Mouse (Mus musculus) kidney, adult 2 months (tissue): ENCODE results near the gene Slit1.

ENCODE experiments used
- CTCF ChIP-seq: fragments of 200-500 bp; conservative IDR thresholded peaks from 2 replicates; pipeline ENCODE4 v1.5.1; 2011; ENCODE audit warnings: low read depth, mild to moderate bottlenecking, control low read depth, low read length, moderate library complexity, mixed read lengths; ENCODE audit not compliant: insufficient read depth, insufficient read length
- POLR2A ChIP-seq: fragments of 200-500 bp; IDR thresholded peaks from one replicate; pipeline ENCODE4 v1.6.1; 2011; ENCODE audit warnings: low read depth, low read length, control low read depth

- no peak for TF ChIP-seq CTCF
- TF ChIP-seq POLR2A = no peak
Measured at GRCm38 (mm10) chr19:41786896-41787295, 43.4 kb upstream of the Slit1 start.
